Mouse (Mus musculus) WW6 (cell line): ENCODE data around the gene Gm28044.
"Not testable (repeated sequence)": the region's sequence is repeated elsewhere in the genome, so short reads cannot be mapped to it uniquely, and the experiment has no call there.

Source experiments
- DNase-seq: peaks from one replicate; pipeline ENCODE4 v3.0.0-alpha.2; 2013; ENCODE audit warnings: low read depth, low spot score

Gene Gm28044

GRCm38 (mm10) chr13:67360131-67360744 is at the start of gene Gm28044, which contains the start of gene Zfp953:
Gene Gm28044 (minus strand): TSS chr13:67360536.
Gene Zfp953 (minus strand): TSS chr13:67360605.
- DNase-seq, result peak; percentile 63

- DNase-seq, result peak; percentile 36
These were observed 39.0 kb upstream of the Gm28044 start, which contains the start of gene Zfp429 for GRCm38 (mm10) chr13:67399183-67399903. Gene Zfp429 (minus strand): TSS chr13:67399819.

- not testable (repeated sequence) for DNase-seq
These were observed 15.9 kb upstream of the Gm28044 start for GRCm38 (mm10) chr13:67376255-67376654.

- DNase-seq, result peak; percentile 53
These were observed 14.9 kb upstream of the Gm28044 start, which contains the start of the genes Gm28041 and Zfp456 for GRCm38 (mm10) chr13:67375050-67375911. Gene Gm28041 (minus strand): TSS chr13:67375733. Gene Zfp456 (minus strand): TSS chr13:67375810.

- no peak for DNase-seq
These were observed 8.5 kb downstream of the Gm28044 start for GRCm38 (mm10) chr13:67351854-67352253.

- no peak for DNase-seq
These were observed 16.9 kb downstream of the Gm28044 start for GRCm38 (mm10) chr13:67343422-67343821.

- no peak for DNase-seq
These were observed 27.5 kb downstream of the Gm28044 start for GRCm38 (mm10) chr13:67332877-67333276.

GRCm38 (mm10) chr13:67332019-67332724 is 28.2 kb downstream of the Gm28044 start, which contains the start of gene Zfp595:
Gene Zfp595 (minus strand): TSS chr13:67332570.
- DNase-seq, result peak; percentile 67

GRCm38 (mm10) chr13:67306718-67307117 is 53.6 kb downstream of the Gm28044 start:
- DNase-seq, result no peak

GRCm38 (mm10) chr13:67305822-67306672 is 54.3 kb downstream of the Gm28044 start, which contains the start of gene Zfp457:
Gene Zfp457 (minus strand): TSS chr13:67306485.
- peak; percentile 39 for DNase-seq

GRCm38 (mm10) chr13:67278314-67278713 is 82.0 kb downstream of the Gm28044 start, which contains the start of gene Zfp458:
Gene Zfp458 (minus strand): TSS chr13:67278466.
- no peak for DNase-seq

GRCm38 (mm10) chr13:67269383-67270065 is 90.8 kb downstream of the Gm28044 start:
- DNase-seq, result not testable (repeated sequence)

- peak; percentile 45 for DNase-seq
These were observed 91.6 kb downstream of the Gm28044 start for GRCm38 (mm10) chr13:67268568-67269369.
